Mouse (Mus musculus) MEL (cell line): ENCODE measurements around the gene Maip1. TPM values are rescaled to one million over a fixed set of nuclear protein-coding genes. Genes with fewer than 3 reads are reported as not detected.

Experiments
- DNase-seq: peaks from one replicate; pipeline ENCODE4 v3.0.0; 2011; ENCODE audit warnings: low read depth, low spot score
- H3K27ac ChIP-seq: 2 replicates; pipeline ENCODE4 v1.5.1; 2012; ENCODE audit warnings: low read depth, mild to moderate bottlenecking, control low read depth, low read length, moderate library complexity; ENCODE audit not compliant: control insufficient read depth
- H3K27me3 ChIP-seq, 2 experiments: fragments of 150-350 bp in 1 of 2; sonication (generic) in 1 of 2; 2 replicates each; pipeline ENCODE4 v1.6.1; 2012; ENCODE audit warnings: low read length in 2 of 2, mild to moderate bottlenecking in 2 of 2, improper control_type of control experiment in 1 of 2, moderate library complexity in 1 of 2; ENCODE audit not compliant: insufficient read depth in 2 of 2, control insufficient read depth in 1 of 2
- H3K36me3 ChIP-seq, 2 experiments: 2 replicates each; pipeline ENCODE4 v1.6.1; 2012 to 2014; ENCODE audit warnings: low read length in 2 of 2, improper control_type of control experiment in 1 of 2, inconsistent platforms in 1 of 2, mild to moderate bottlenecking in 1 of 2; ENCODE audit not compliant: insufficient read depth in 2 of 2, control insufficient read depth in 1 of 2
- H3K4me1 ChIP-seq, 2 experiments: fragments of 150-350 bp in 1 of 2; sonication (generic) in 1 of 2; 2 replicates each; pipeline ENCODE4 v1.6.1; 2012; ENCODE audit warnings: low read length in 2 of 2, improper control_type of control experiment in 1 of 2, mild to moderate bottlenecking in 1 of 2; ENCODE audit not compliant: insufficient read depth in 2 of 2, control insufficient read depth in 1 of 2
- H3K4me3 ChIP-seq, 2 experiments: fragments of 150-350 bp in 1 of 2; sonication (generic) in 1 of 2; 2 replicates each; pipeline ENCODE4 v1.5.1; 2012; ENCODE audit warnings: low read depth in 2 of 2, low read length in 2 of 2, mild to moderate bottlenecking in 2 of 2, moderate library complexity in 2 of 2, control low read depth in 1 of 2, improper control_type of control experiment in 1 of 2; ENCODE audit not compliant: control insufficient read depth in 1 of 2, insufficient read depth in 1 of 2
- H3K79me2 ChIP-seq: 2 replicates; pipeline ENCODE4 v1.6.1; 2012; ENCODE audit warnings: mild to moderate bottlenecking, low read length, moderate library complexity; ENCODE audit not compliant: control insufficient read depth, poor library complexity, insufficient read depth
- H3K9ac ChIP-seq: 2 replicates; pipeline ENCODE4 v1.6.1; 2012; ENCODE audit warnings: low read depth, mild to moderate bottlenecking, control low read depth, low read length, moderate library complexity; ENCODE audit not compliant: control insufficient read depth, poor library complexity, severe bottlenecking
- H3K9me3 ChIP-seq: fragments of 150-350 bp; sonication (generic); replicated peaks from 2 replicates; pipeline ENCODE4 v1.6.1; 2012; ENCODE audit warnings: mild to moderate bottlenecking, low read length, improper control_type of control experiment, moderate library complexity; ENCODE audit not compliant: insufficient read depth
- CHD2 ChIP-seq: IDR thresholded peaks from 2 replicates; pipeline ENCODE4 v1.6.1; 2011; ENCODE audit warnings: low read length, improper control_type of control experiment
- CTCF ChIP-seq, 3 experiments: IDR thresholded peaks in 2 of 3; conservative IDR thresholded peaks in 1 of 3; 2 replicates each; pipeline ENCODE4 v1.5.1; 2011 to 2012; ENCODE audit warnings: low read length in 3 of 3, low read depth in 2 of 3, mild to moderate bottlenecking in 2 of 3, improper control_type of control experiment in 1 of 3, inconsistent platforms in 1 of 3, mixed read lengths in 1 of 3, moderate library complexity in 1 of 3; ENCODE audit not compliant: control insufficient read depth in 1 of 3, insufficient read depth in 1 of 3, poor library complexity in 1 of 3, severe bottlenecking in 1 of 3
- E2F4 ChIP-seq: IDR thresholded peaks from 2 replicates; pipeline ENCODE4 v1.6.1; 2011; ENCODE audit warnings: low read depth, low read length, improper control_type of control experiment, borderline replicate concordance
- ELF1 ChIP-seq: IDR thresholded peaks from 2 replicates; pipeline ENCODE4 v1.6.1; 2014; ENCODE audit warnings: low read depth, mild to moderate bottlenecking, inconsistent platforms, low read length, improper control_type of control experiment, moderate library complexity
- ETS1 ChIP-seq: IDR thresholded peaks from 2 replicates; pipeline ENCODE4 v1.6.1; 2012; ENCODE audit warnings: low read depth, mild to moderate bottlenecking, inconsistent platforms, low read length, improper control_type of control experiment, moderate library complexity
- GATA1 ChIP-seq: IDR thresholded peaks from 2 replicates; pipeline ENCODE4 v1.6.1; 2011; ENCODE audit warnings: low read depth, low read length, improper control_type of control experiment
- MAX ChIP-seq: IDR thresholded peaks from 2 replicates; pipeline ENCODE4 v1.6.1; 2011; ENCODE audit warnings: low read length, improper control_type of control experiment
- MAZ ChIP-seq: IDR thresholded peaks from 2 replicates; pipeline ENCODE4 v1.6.1; 2012; ENCODE audit warnings: low read depth, mild to moderate bottlenecking, inconsistent platforms, low read length, improper control_type of control experiment
- MYB ChIP-seq: IDR thresholded peaks from 2 replicates; pipeline ENCODE4 v1.6.1; 2011; ENCODE audit warnings: mild to moderate bottlenecking, low read depth, low read length, improper control_type of control experiment
- MYC ChIP-seq: IDR thresholded peaks from 2 replicates; pipeline ENCODE4 v1.6.1; 2011; ENCODE audit warnings: low read depth, mild to moderate bottlenecking, low read length, improper control_type of control experiment, moderate library complexity
- POLR2A ChIP-seq, 2 experiments: IDR thresholded peaks; 2 replicates each; pipeline ENCODE4 v1.6.1; 2011 to 2012; ENCODE audit warnings: low read length in 2 of 2, mild to moderate bottlenecking in 2 of 2, control low read depth in 1 of 2, improper control_type of control experiment in 1 of 2, low read depth in 1 of 2, moderate library complexity in 1 of 2; ENCODE audit not compliant: control insufficient read depth in 1 of 2, insufficient read depth in 1 of 2, poor library complexity in 1 of 2
- POLR2AphosphoS5 ChIP-seq: IDR thresholded peaks from 2 replicates; pipeline ENCODE4 v1.6.1; 2012; ENCODE audit warnings: low read depth, borderline replicate concordance, mild to moderate bottlenecking, inconsistent platforms, low read length, moderate library complexity, mixed read lengths
- RAD21 ChIP-seq: IDR thresholded peaks from 2 replicates; pipeline ENCODE4 v1.6.1; 2011; ENCODE audit warnings: mild to moderate bottlenecking, low read depth, low read length, improper control_type of control experiment
- RCOR1 ChIP-seq: IDR thresholded peaks from 2 replicates; pipeline ENCODE4 v1.6.1; 2012; ENCODE audit warnings: low read depth, mild to moderate bottlenecking, inconsistent platforms, low read length, improper control_type of control experiment
- SIN3A ChIP-seq: IDR thresholded peaks from 2 replicates; pipeline ENCODE4 v1.6.1; 2012; ENCODE audit warnings: low read length, improper control_type of control experiment, inconsistent platforms
- TAL1 ChIP-seq: IDR thresholded peaks from 2 replicates; pipeline ENCODE4 v1.6.1; 2012; ENCODE audit warnings: mild to moderate bottlenecking, inconsistent platforms, low read length, moderate library complexity, mixed read lengths
- TCF12 ChIP-seq: IDR thresholded peaks from 2 replicates; pipeline ENCODE4 v1.6.1; 2014; ENCODE audit warnings: low read depth, mild to moderate bottlenecking, inconsistent platforms, low read length, improper control_type of control experiment, moderate library complexity
- UBTF ChIP-seq: IDR thresholded peaks from 2 replicates; pipeline ENCODE4 v1.6.1; 2012; ENCODE audit warnings: low read depth, mild to moderate bottlenecking, inconsistent platforms, low read length, improper control_type of control experiment, moderate library complexity, borderline replicate concordance; ENCODE audit not compliant: insufficient read depth
- ZC3H11A ChIP-seq: IDR thresholded peaks from 2 replicates; pipeline ENCODE4 v1.6.1; 2012; ENCODE audit warnings: low read depth, mild to moderate bottlenecking, inconsistent platforms, low read length, improper control_type of control experiment
- ZKSCAN1 ChIP-seq: IDR thresholded peaks from 2 replicates; pipeline ENCODE4 v1.6.1; 2012; ENCODE audit warnings: low read depth, mild to moderate bottlenecking, inconsistent platforms, low read length, improper control_type of control experiment, moderate library complexity
- ZNF384 ChIP-seq: IDR thresholded peaks from 2 replicates; pipeline ENCODE4 v1.6.1; 2012; ENCODE audit warnings: low read depth, mild to moderate bottlenecking, inconsistent platforms, low read length, improper control_type of control experiment
- polyA plus RNA-seq, 2 experiments: library from polyadenylated mRNA; stranded (reverse) in 1 of 2; unstranded in 1 of 2; fragments of >175 nt in 1 of 2; fragments of >200 nt in 1 of 2; gene quantifications; 2 replicates each; pipeline versions ENCODE4 v1.2.1 to v1.2.4; 2012; ENCODE audit warnings: low replicate concordance in 2 of 2, low read depth in 1 of 2; ENCODE audit not compliant: insufficient read length in 2 of 2, insufficient read depth in 1 of 2, missing spikeins in 1 of 2
- total RNA-seq: library from RNA; depleted of rRNA; stranded (reverse); fragments of 300-350 nt; gene quantifications from 2 replicates; pipeline ENCODE4 v1.2.3, GENCODE M21; 2012; rRNA removed

Gene Maip1
- total and polyA plus RNA-seq, 3 experiments = 8.8 to 10.2 TPM; not detected in 1

DNA sequence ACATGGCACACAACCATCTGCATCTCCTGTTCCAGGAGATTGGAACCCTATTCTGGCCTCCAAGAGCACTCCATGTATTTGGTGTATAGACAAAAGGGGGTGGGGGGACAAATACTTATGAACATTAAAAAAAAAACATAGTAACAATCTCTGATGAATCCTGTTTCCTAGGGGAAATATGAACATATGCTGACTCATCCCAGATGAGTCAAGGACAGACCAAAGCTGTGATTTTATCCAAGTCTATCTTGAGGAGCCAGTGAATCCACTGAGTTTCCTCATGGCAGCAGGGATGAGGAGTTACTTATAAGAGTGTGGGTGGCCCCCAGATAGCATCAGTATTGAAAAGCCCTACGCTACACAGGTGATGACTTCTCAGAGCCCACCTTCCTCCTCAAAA is 44.1 kb downstream of the Maip1 start:
- TF ChIP-seq ELF1 (no peak), ETS1 (no peak), E2F4 (no peak), MAZ (no peak), RCOR1 (no peak), ZKSCAN1 (no peak), ZNF384 (no peak), POLR2AphosphoS5 (no peak), ZC3H11A (no peak), CHD2 (no peak), TAL1 (no peak), RAD21 (no peak), MYC (no peak), MYB (no peak), POLR2A (IDR thresholded peaks at IDR 0.05; ENCODE audit: control insufficient read depth in 1 of 2, insufficient read depth in 1 of 2, low read depth in 1 of 2, low read length in 2 of 2, poor library complexity in 1 of 2) (no peak), GATA1 (no peak)
- Histone ChIP-seq H3K36me3 (no peaks in the 10 kb centered on the region), H3K4me1 (no peaks in the 10 kb centered on the region), H3K4me3 (no peak overlapping the region), H3K27me3 (no peaks in the 10 kb centered on the region; a peak in 1 of 4 replicates), H3K9me3 (no peaks in the 10 kb centered on the region), H3K79me2 (no peaks in the 10 kb centered on the region), H3K27ac (no peak overlapping the region), H3K9ac (no peak overlapping the region)
- no peak for DNase-seq

DNA sequence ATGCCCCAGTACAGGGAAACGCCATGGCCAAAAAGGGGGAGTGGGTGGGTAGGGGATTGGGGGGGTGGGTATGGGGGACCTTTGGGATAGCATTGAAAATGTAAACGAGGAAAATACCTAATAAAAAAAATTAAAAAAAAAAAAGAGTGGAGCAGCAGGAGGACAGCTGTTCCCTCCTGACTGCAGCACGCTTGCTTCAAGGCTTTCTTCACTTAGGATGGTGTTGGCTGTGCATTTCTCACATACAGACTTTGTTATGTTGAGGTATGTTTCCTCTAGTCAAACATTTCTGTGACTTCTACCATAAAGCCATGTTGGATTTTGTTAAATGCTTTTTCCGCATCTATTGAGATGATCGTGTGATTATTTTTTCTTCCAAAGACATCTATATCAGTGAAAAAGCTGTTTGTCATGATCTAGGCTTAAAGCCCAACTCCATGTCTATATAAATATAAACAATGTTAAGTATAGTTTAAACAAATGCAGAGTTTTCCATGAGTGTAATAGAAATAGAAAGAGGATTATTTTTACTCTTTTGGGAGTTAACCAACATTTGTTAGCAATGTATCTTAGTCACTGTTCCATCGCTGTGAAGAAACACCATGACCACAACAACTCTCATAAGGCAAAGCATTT is 54.3 kb downstream of the Maip1 start:
- no peak for DNase-seq
- Histone ChIP-seq H3K9me3 (no peaks in the 10 kb centered on the region), H3K9ac (no peak overlapping the region), H3K79me2 (no peaks in the 10 kb centered on the region), H3K27me3 (no peaks in the 10 kb centered on the region; a peak in 2 of 4 replicates), H3K4me1 (no peaks in the 10 kb centered on the region), H3K27ac (no peak overlapping the region), H3K4me3 (no peak overlapping the region), H3K36me3 (no peaks in the 10 kb centered on the region)
- TF ChIP-seq ELF1 (no peak), MYB (no peak), UBTF (no peak), CTCF (IDR thresholded peaks at IDR 0.05 in 2 of 3, conservative IDR thresholded peaks at IDR 0.05 in 1 of 3; ENCODE audit: control insufficient read depth in 1 of 3, insufficient read depth in 1 of 3, low read depth in 2 of 3, low read length in 3 of 3, poor library complexity in 1 of 3, severe bottlenecking in 1 of 3) (no peak), MAX (no peak), MAZ (no peak), ZKSCAN1 (no peak), MYC (no peak), TCF12 (no peak), SIN3A (no peak)

Other genes with a start within 250 kb of the Maip1 start
- gene 1700066M21Rik, start 28.7 kb upstream of the Maip1 start, total RNA-seq = 10.8 and 11.7 TPM in 2 replicates
- gene 1700066M21Rik, start 28.7 kb upstream of the Maip1 start, polyA plus RNA-seq = 1 to 10 TPM in 1 of 2 experiments, not detected in 1; 9.9 TPM
- gene Tyw5, start 773 bp downstream of the Maip1 start, total RNA-seq = 15.0 and 15.8 TPM in 2 replicates
- 10 to 100 TPM in 1 of 2 experiments, not detected in 1; 18.5 TPM for gene Tyw5, start 773 bp downstream of the Maip1 start, polyA plus RNA-seq